Mouse (Mus musculus): ENCODE data around the gene Csrnp1. TPM values are rescaled to one million over a fixed set of nuclear protein-coding genes. Genes with fewer than 3 reads are reported as not detected.

Gene Csrnp1
- polyA plus RNA-seq, 1 experiment from 2014 or later, result 0.67 TPM

DNA sequence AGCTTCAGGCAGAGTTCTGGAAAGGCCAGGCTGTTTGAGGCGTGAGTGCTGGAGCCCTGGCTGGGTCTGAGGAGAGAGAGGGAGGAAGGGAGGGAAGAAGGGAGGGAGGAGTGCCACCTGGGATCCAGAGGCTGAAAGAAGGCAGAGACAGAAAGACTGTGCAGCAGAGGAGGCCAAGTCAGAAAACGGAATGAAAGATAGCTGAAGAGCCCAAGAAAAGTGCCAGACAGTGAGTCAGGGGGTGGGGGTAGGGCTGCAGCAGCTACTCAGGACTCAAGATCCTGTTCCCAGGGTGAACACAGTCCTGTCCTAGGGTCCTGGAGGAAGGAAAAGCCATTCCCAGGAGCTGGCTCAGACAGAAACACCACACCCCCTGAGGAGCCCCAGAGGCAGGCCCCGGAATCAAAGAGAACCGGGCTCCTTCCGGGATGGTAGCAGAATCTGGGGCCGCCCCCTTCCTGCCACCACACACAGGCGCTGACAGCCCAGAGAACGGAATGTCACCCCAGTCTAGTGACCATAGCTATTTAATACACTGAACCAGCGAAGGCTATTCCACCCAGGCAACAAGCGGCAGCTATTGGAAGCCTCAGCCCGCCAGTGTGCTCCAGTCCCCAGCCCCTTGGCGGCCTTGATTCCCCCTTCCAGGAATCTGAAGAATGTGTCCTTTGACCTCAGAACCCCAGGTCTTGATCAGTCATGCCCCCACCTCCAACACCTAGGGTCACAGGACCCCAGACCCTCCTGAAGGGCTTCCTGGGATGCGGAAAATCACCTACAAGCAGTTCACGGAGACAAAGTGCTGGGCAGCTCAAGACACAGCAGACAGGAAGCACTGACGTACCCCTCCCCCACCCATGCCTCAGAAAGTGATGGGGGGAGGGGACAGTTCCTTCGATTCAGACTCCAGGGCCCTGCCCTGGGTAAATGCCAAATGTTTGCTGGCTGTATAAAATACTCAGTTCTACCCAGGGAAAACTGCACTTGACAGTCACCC, 3.0 kb downstream of the Csrnp1 start:
- no peaks in the 10 kb centered on the region for H3K9me3 ChIP-seq (ENCODE audit: control insufficient read depth, low read length)
- peak; percentile 94 for DNase-seq (ENCODE audit: low spot score, missing footprints)
- peaks cover 33% of the 10 kb centered on the region for H3K4me1 ChIP-seq (ENCODE audit: control insufficient read depth, insufficient read depth, low read length)
- peaks cover 10% of the 10 kb centered on the region; the same call in 1 of the 2 replicates for H3K27me3 ChIP-seq (ENCODE audit: control insufficient read depth, insufficient read depth, low read length)
- H3K9ac ChIP-seq (ENCODE audit: low read length), result peak overlapping the region; percentile 27; the same call in 1 of the 2 replicates
- H3K36me3 ChIP-seq (ENCODE audit: control insufficient read depth, insufficient read depth, low read length), result no peaks in the 10 kb centered on the region
- H3K4me2 ChIP-seq, result peak overlapping the region; percentile 43
- peak; percentile 34 for ATAC-seq (ENCODE audit: low FRiP score)
- peak overlapping the region; percentile 12; the same call in 1 of the 2 replicates for H3K27ac ChIP-seq (ENCODE audit: low read depth, low read length)
- peak overlapping the region; percentile 6; the same call in 1 of the 2 replicates for H3K4me3 ChIP-seq (ENCODE audit: low read depth, low read length)
- WGBS, result under 1% methylated on average over 16 of the region's 16 CpGs

DNA sequence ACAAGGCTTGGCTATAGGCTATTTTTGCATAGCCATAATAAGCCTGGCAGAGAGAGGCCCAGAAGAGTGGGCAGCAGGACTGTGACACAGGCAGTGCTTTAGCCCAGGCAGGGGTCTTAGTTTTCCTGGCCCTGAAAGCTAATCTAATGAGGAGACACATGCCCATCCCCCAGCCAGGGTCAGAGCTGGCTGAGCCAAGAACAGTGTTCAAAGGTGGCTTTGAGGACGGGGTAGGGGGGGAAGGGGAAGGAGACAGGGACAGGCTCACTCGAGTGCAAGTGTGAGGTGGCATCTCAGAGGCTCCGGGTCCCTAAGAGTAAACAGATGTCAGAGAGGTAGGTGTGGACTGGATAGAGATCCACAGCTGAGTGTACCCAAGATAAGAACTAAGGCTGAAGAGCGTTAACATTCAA, 3.7 kb downstream of the Csrnp1 start:
- 4% methylated on average over 4 of the region's 4 CpGs for WGBS
- DNase-seq (ENCODE audit: low spot score, missing footprints), result no peak
- no peak overlapping the region for H3K4me3 ChIP-seq (ENCODE audit: low read depth, low read length)
- H3K27ac ChIP-seq (ENCODE audit: low read depth, low read length), result peak overlapping the region; percentile 12; the same call in 1 of the 2 replicates
- peak overlapping the region; percentile 43 for H3K4me2 ChIP-seq
- peak overlapping the region; percentile 27; the same call in 1 of the 2 replicates for H3K9ac ChIP-seq (ENCODE audit: low read length)
- no peak for ATAC-seq (ENCODE audit: low FRiP score)
- H3K27me3 ChIP-seq (ENCODE audit: control insufficient read depth, insufficient read depth, low read length), result peaks cover 10% of the 10 kb centered on the region; the same call in 1 of the 2 replicates
- peaks cover 33% of the 10 kb centered on the region for H3K4me1 ChIP-seq (ENCODE audit: control insufficient read depth, insufficient read depth, low read length)
- no peaks in the 10 kb centered on the region for H3K9me3 ChIP-seq (ENCODE audit: control insufficient read depth, low read length)
- no peaks in the 10 kb centered on the region for H3K36me3 ChIP-seq (ENCODE audit: control insufficient read depth, insufficient read depth, low read length)

DNA sequence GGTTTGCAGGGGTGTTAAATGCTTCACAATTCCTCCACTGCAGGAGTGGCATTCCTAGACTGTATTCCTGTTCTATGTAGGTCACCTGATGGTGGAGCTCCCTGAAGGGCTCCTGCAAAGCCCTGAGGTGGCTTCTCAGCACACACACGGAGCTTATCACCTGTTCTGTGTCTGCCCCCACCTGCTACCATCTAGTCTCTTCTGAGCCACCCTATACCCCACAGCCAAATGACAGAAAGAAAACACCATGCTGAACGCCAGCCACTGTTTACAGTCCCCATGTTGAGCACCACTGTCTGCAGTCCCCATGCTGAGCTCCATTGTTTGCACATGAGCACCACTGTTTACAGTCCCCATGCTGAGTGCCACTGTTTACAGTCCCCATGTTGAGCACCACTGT, 4.7 kb downstream of the Csrnp1 start:
- Histone ChIP-seq H3K36me3 (ENCODE audit: control insufficient read depth, insufficient read depth, low read length) (no peaks in the 10 kb centered on the region), H3K4me3 (ENCODE audit: low read depth, low read length) (no peak overlapping the region), H3K4me2 (no peak overlapping the region), H3K9ac (ENCODE audit: low read length) (no peak overlapping the region), H3K9me3 (ENCODE audit: control insufficient read depth, low read length) (no peaks in the 10 kb centered on the region), H3K27me3 (ENCODE audit: control insufficient read depth, insufficient read depth, low read length) (peaks cover 10% of the 10 kb centered on the region; the same call in 1 of the 2 replicates), H3K4me1 (ENCODE audit: control insufficient read depth, insufficient read depth, low read length) (peaks cover 33% of the 10 kb centered on the region), H3K27ac (ENCODE audit: low read depth, low read length) (no peak overlapping the region)
- ATAC-seq (ENCODE audit: low FRiP score) (no peak), DNase-seq (ENCODE audit: low spot score, missing footprints) (no peak)
- 45% methylated on average over 2 of the region's 2 CpGs for WGBS

DNA sequence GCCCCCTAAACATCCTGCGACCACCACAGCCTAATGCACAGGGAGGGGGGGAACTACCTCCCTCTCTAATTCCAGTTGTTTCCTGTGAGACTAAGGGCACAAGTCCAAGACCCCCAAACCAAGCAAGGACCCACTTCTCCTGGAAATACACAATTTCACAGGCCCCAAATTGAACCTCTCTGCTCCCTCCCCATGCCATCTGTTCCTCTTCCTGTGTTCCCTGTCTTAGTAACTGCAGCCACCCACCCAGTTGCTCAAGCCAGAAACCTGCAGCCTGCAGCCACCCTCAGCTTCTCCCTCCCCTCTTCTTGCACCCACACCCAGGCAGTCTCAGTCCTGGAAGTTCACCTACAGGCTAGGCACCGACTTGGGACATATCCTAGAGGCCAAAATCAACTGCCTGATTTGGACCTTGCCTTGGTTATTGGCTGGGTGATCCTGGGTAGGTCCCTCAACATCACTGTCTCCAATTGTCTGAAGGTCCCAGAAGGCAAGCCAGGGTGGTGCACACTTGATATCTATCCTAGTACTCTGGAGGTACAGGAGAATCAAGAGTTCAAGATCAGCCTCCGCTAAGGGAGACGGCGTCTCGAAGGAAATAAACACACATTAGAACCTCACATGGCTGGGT, 5.5 kb downstream of the Csrnp1 start:
- Histone ChIP-seq H3K36me3 (ENCODE audit: control insufficient read depth, insufficient read depth, low read length) (peaks cover 3% of the 10 kb centered on the region; the same call in 1 of the 2 replicates), H3K4me3 (ENCODE audit: low read depth, low read length) (no peak overlapping the region), H3K9ac (ENCODE audit: low read length) (no peak overlapping the region), H3K4me2 (no peak overlapping the region), H3K27ac (ENCODE audit: low read depth, low read length) (no peak overlapping the region), H3K4me1 (ENCODE audit: control insufficient read depth, insufficient read depth, low read length) (peaks cover 30% of the 10 kb centered on the region), H3K27me3 (ENCODE audit: control insufficient read depth, insufficient read depth, low read length) (peaks cover 10% of the 10 kb centered on the region; the same call in 1 of the 2 replicates), H3K9me3 (ENCODE audit: control insufficient read depth, low read length) (no peaks in the 10 kb centered on the region)
- WGBS, result 88% methylated on average over 6 of the region's 6 CpGs
- DNase-seq (ENCODE audit: low spot score, missing footprints) (no peak), ATAC-seq (ENCODE audit: low FRiP score) (no peak)

DNA sequence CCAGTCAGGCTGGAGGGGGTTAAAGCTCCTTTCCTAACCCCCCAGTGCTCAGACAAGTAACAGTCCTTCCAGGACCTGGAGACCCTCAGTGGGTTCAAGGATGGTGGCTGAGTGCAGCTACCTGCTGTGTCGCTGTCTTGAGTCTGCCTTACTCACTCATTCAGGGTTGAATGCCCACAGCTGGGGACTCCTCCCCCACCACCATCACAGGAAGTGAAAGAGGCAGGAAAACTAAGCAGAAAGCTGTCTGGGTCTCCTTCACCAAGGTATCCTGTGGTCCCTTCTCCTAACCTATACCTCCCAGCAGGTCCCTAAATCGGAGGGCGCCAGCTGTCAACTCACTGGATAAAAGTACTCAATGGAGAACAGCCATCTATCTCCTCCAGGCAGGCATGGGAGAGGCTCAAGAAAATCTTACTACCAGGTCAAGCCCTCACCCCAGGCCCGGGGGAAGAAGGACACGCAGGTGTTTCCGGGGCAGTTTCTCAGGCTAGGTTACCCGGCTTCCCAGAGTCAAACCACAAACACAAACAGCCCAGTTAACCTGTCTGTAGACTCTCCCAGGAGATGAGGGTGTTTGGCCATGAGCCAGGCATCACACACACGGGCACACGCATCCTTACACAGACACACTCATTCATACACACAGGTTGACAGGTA, 6.2 kb downstream of the Csrnp1 start:
- Histone ChIP-seq H3K4me1 (ENCODE audit: control insufficient read depth, insufficient read depth, low read length) (peaks cover 30% of the 10 kb centered on the region), H3K27me3 (ENCODE audit: control insufficient read depth, insufficient read depth, low read length) (peaks cover 10% of the 10 kb centered on the region; the same call in 1 of the 2 replicates), H3K9me3 (ENCODE audit: control insufficient read depth, low read length) (no peaks in the 10 kb centered on the region), H3K36me3 (ENCODE audit: control insufficient read depth, insufficient read depth, low read length) (peaks cover 3% of the 10 kb centered on the region; the same call in 1 of the 2 replicates), H3K4me2 (no peak overlapping the region), H3K4me3 (ENCODE audit: low read depth, low read length) (no peak overlapping the region), H3K9ac (ENCODE audit: low read length) (no peak overlapping the region), H3K27ac (ENCODE audit: low read depth, low read length) (no peak overlapping the region)
- 55% methylated on average over 9 of the region's 9 CpGs for WGBS
- DNase-seq (ENCODE audit: low spot score, missing footprints), result no peak
- ATAC-seq (ENCODE audit: low FRiP score), result no peak

DNA sequence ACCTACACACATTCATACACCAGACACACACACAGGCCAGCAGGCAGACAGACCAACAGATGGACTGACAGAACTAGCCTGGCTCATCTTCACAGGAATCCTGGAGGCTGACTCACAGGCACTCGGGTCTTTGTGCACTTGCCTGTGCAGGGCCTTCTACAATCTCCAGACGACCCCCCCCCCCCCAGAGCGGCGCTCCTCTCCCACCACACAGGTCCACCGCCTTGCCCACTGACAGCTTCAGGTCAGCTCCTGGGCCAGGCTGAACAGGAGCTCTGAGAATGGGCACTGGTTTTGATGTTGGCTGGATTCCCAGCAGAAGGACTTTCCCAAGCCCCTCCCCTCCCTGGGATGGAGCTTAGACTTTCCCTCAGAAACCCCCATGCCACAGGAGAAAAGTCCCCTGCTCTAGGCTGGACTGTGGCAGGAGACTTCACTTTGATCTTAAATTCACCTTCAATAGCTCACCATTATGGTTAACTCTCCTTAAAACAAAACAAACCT, 6.8 kb downstream of the Csrnp1 start:
- peaks cover 23% of the 10 kb centered on the region for H3K4me1 ChIP-seq (ENCODE audit: control insufficient read depth, insufficient read depth, low read length)
- ATAC-seq (ENCODE audit: low FRiP score), result no peak

DNA sequence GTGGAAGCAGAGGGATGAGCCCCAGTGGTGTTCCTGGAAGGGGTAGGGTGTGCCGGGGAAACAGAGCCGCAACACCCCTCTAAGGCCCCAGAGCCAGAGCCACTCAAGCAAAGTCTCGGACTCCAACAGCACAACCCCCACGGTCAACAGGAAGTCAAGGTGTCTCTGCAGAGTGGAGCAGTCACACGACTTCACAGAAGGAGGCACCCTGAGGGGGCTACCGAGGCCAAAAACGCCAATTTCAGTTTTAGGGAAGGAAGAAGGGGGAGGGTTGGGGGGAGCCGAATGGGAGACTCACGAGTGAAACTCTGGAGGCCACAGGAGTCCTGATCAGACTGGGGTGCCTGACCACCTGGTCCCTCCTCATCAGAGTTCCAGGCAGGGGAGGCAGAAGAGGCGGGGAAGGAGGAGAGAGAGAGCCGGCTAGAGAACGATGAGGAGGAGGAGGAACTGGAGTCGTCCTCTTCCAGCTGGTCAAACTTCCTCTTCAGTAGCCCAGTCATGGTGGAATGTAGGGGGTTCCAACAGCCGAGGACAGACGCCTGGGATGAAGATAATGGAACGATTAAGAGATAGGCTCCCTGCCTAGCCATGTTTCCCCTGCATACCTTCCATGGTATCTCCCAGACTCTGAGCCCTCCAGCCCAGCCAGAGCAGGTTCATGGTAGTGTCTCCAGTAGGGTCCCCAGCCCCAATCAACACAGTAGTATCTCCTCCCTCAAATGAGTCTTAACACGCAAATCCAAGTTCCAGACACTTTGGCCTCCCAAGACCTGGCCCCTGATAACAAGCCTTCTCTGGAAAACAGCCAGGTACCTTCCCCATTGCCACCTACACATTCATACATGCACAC, 7.5 kb downstream of the Csrnp1 start:
- peaks cover 16% of the 10 kb centered on the region for H3K4me1 ChIP-seq (ENCODE audit: control insufficient read depth, insufficient read depth, low read length)

More for the DNA sequence above, 6.8 kb downstream of the Csrnp1 start:
- Histone ChIP-seq H3K9ac (ENCODE audit: low read length) (no peak overlapping the region), H3K9me3 (ENCODE audit: control insufficient read depth, low read length) (no peaks in the 10 kb centered on the region), H3K36me3 (ENCODE audit: control insufficient read depth, insufficient read depth, low read length) (peaks cover 3% of the 10 kb centered on the region; the same call in 1 of the 2 replicates), H3K27ac (ENCODE audit: low read depth, low read length) (no peak overlapping the region), H3K4me3 (ENCODE audit: low read depth, low read length) (no peak overlapping the region), H3K27me3 (ENCODE audit: control insufficient read depth, insufficient read depth, low read length) (peaks cover 3% of the 10 kb centered on the region; the same call in 1 of the 2 replicates), H3K4me2 (no peak overlapping the region)
- WGBS, result 57% methylated on average over 5 of the region's 5 CpGs
- DNase-seq (ENCODE audit: low spot score, missing footprints), result no peak

DNA sequence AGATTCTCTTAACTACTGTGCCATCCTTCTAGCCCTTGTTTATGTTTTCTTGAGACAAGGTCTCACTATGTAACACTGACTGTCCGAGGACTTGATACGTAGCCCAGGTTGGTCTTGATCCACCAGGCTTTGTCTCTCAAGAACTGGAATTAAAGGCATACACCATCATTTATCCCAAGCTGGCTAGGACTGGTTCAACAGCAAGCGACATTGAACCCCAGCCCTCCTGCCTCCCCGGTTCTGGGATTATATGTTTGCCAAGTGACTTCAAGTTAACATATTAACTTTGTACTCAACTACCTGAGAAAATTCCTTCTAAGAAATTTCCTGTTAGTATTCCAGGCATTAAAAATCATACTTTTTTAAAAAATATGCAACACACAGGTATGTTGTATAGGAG, 9.2 kb downstream of the Csrnp1 start:
- Histone ChIP-seq H3K4me2 (no peak overlapping the region), H3K4me3 (ENCODE audit: low read depth, low read length) (no peak overlapping the region), H3K4me1 (ENCODE audit: control insufficient read depth, insufficient read depth, low read length) (no peaks in the 10 kb centered on the region), H3K9ac (ENCODE audit: low read length) (no peak overlapping the region), H3K27me3 (ENCODE audit: control insufficient read depth, insufficient read depth, low read length) (no peaks in the 10 kb centered on the region), H3K9me3 (ENCODE audit: control insufficient read depth, low read length) (no peaks in the 10 kb centered on the region), H3K27ac (ENCODE audit: low read depth, low read length) (no peak overlapping the region), H3K36me3 (ENCODE audit: control insufficient read depth, insufficient read depth, low read length) (peaks cover 3% of the 10 kb centered on the region; the same call in 1 of the 2 replicates)
- 95% methylated on average over 4 of the region's 4 CpGs for WGBS
- ATAC-seq (ENCODE audit: low FRiP score), result no peak
- DNase-seq (ENCODE audit: low spot score, missing footprints), result no peak

More for the DNA sequence above, 7.5 kb downstream of the Csrnp1 start:
- ATAC-seq (ENCODE audit: low FRiP score) (no peak), DNase-seq (ENCODE audit: low spot score, missing footprints) (no peak)
- Histone ChIP-seq H3K27me3 (ENCODE audit: control insufficient read depth, insufficient read depth, low read length) (no peaks in the 10 kb centered on the region), H3K4me3 (ENCODE audit: low read depth, low read length) (no peak overlapping the region), H3K36me3 (ENCODE audit: control insufficient read depth, insufficient read depth, low read length) (peaks cover 3% of the 10 kb centered on the region; the same call in 1 of the 2 replicates), H3K9me3 (ENCODE audit: control insufficient read depth, low read length) (no peaks in the 10 kb centered on the region), H3K4me2 (no peak overlapping the region), H3K9ac (ENCODE audit: low read length) (no peak overlapping the region), H3K27ac (ENCODE audit: low read depth, low read length) (no peak overlapping the region)
- WGBS, result 67% methylated on average over 17 of the region's 17 CpGs
